In the genomic region with DNA sequence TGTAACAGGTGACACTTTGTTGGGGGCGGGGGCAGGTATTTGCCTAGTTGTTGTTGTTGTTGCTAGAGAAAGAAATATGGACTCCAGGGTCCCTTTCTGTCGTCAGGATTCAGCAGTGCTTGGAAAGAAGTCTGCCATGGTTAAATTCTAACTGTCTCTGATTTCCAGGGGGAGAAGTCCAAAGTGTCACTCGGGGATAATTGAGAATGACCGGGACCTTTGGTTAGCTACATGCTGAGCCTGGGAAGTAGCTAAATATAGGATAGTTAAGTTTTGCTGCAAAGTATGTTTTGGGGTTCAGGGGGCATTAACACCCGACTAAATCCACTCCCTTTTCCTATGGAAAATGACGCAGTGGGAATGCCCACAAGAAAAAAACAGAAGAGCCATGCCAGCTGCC, we compare ENCODE assay signal across 9 mouse cellular contexts.
DNase-seq lines count a peak whose midpoint lies in the region; ATAC-seq and TF ChIP-seq lines count a peak whose summit lies in the region.
"Had no signal": no experiment of that assay in that cellular context is flagged by ENCODE, and none has a peak within 500 bp of the region (broad histone marks: within the 10 kb centered on the region; RNA-seq: fewer than 3 reads in every experiment).

No protein-coding gene starts in this region.

- peak; percentile 65 for DNase-seq in kidney, adult 11 months
- no peak for DNase-seq in kidney, postnatal 10 days
- no peak for DNase-seq in hindbrain, embryonic 10.5 days (ENCODE audit: low spot score)
- DNase-seq in testis, postnatal 14 days (ENCODE audit: low spot score): no peak
- DNase-seq in thymus, postnatal 10 days (ENCODE audit: low spot score in 2 of 2): no peak
- DNase-seq in right cerebral cortex, postnatal 36 days (ENCODE audit: low spot score in 2 of 2): no peak

- no peak for TF ChIP-seq POLR2A in olfactory bulb, adult 2 months (IDR thresholded peaks at IDR 0.05; ENCODE audit: insufficient read depth, low read depth, low read length)

- WGBS in hindbrain, embryonic 10.5 days: 31% methylated on average over 6 of the region's 6 CpGs
- 35% methylated on average over 6 of the region's 6 CpGs for WGBS in limb, embryonic 12.5 days
- WGBS in olfactory bulb, adult 2 months: 44% methylated on average over 6 of the region's 6 CpGs

- peak overlapping the region; percentile 87; the same call in 1 of the 2 replicates for H3K27ac ChIP-seq in hindbrain, embryonic 10.5 days
- peak overlapping the region; percentile 99 for H3K27ac ChIP-seq in limb, embryonic 12.5 days
- H3K27ac ChIP-seq in olfactory bulb, adult 2 months (ENCODE audit: insufficient read depth, low read depth, low read length): no peak overlapping the region

- TF ChIP-seq CTCF in olfactory bulb, adult 2 months (IDR thresholded peaks at IDR 0.05; ENCODE audit: insufficient read depth, low read depth, low read length): no peak

- no peaks in the 10 kb centered on the region for H3K9me3 ChIP-seq in hindbrain, embryonic 10.5 days
- 0 out of 2 replicates have a peak, but pooled peaks cover 10% of the 10 kb centered on the region for H3K9me3 ChIP-seq in limb, embryonic 12.5 days

- H3K9ac ChIP-seq in limb, embryonic 12.5 days (replicated peaks): no peak overlapping the region; the same call in 1 of the 2 replicates

- peaks cover 33% of the 10 kb centered on the region for H3K4me1 ChIP-seq in hindbrain, embryonic 10.5 days (replicated peaks)
- peaks cover 67% of the 10 kb centered on the region for H3K4me1 ChIP-seq in limb, embryonic 12.5 days (replicated peaks)
- peaks cover 14% of the 10 kb centered on the region for H3K4me1 ChIP-seq in olfactory bulb, adult 2 months (ENCODE audit: control insufficient read depth, insufficient read depth, low read length)

- H3K4me3 ChIP-seq in hindbrain, embryonic 10.5 days: peak overlapping the region; percentile 57
- H3K4me3 ChIP-seq in limb, embryonic 12.5 days (replicated peaks): peak overlapping the region; percentile 52
- H3K4me3 ChIP-seq in olfactory bulb, adult 2 months (ENCODE audit: insufficient read depth, low read depth, low read length): peak overlapping the region; percentile 63; the same call in 1 of the 2 replicates

- H3K36me3 ChIP-seq in hindbrain, embryonic 10.5 days: peaks cover 20% of the 10 kb centered on the region
- H3K36me3 ChIP-seq in limb, embryonic 12.5 days: peaks cover 21% of the 10 kb centered on the region

- peak overlapping the region; percentile 77 for H3K4me2 ChIP-seq in limb, embryonic 12.5 days

- ATAC-seq in limb, embryonic 12.5 days (ENCODE audit: insufficient number of reproducible peaks, insufficient read depth, low FRiP score, low TSS enrichment, low read depth): no peak

- peaks cover 6% of the 10 kb centered on the region; the same call in 1 of the 2 replicates for H3K27me3 ChIP-seq in hindbrain, embryonic 10.5 days (ENCODE audit: insufficient read depth, poor library complexity, severe bottlenecking)
- no peaks in the 10 kb centered on the region for H3K27me3 ChIP-seq in limb, embryonic 12.5 days
- H3K27me3 ChIP-seq: CH12.LX had no signal
